Mouse (Mus musculus): Measurements from ENCODE around the gene Gmip. TPM values are rescaled to one million over a fixed set of nuclear protein-coding genes. Genes with fewer than 3 reads are reported as not detected.

Gmip gene
- polyA plus RNA-seq, 1 experiment from 2014 or later: 27.7 TPM

DNA sequence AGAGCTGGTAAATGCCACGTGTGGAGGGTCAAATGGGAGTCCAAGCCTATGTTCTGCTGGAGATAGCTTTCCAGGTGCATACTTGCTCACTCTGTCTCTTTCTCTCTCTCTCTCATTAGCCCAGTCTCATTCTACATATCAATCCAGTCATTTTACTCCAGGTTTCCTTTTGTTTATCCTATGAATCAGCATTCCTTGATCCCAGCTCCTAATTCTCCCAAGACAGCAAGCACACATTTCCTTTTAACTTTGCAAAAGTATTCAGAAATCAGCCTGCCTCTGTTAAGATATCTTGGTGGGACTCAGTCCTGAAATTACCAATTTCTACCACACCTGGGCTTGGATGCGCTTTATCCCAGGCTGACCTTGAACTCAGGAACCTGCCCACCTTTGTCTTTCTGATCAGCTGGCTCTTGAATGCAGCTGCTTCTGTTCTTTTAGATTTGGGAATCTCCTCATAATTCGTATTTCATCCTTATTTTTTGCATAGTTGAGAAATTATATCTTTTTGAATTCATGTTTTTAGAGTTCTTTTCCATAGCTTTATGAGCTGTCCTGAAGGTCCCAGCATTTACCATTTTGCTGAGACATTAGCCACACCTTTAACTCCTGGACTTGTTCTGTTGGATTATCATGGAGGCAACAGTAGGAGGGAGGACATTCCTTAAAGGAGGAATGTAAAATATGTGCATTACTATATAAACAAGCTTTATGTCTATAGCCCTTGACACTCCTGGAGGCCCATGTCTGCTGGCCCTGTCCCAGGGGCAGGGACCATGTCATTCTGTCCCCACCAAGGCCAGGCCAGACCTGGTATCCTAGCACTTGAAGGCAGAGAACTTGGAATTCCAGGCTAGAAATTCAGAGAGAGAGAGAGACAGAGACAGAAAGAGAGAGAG lies 38.9 kb downstream of the Gmip start:
- Histone ChIP-seq H3K4me2 (replicated peaks) (no peak overlapping the region), H3K4me3 (replicated peaks; ENCODE audit: low read length) (no peak overlapping the region), H3K27ac (no peak overlapping the region), H3K9ac (no peak overlapping the region), H3K4me1 (replicated peaks; ENCODE audit: control insufficient read depth, insufficient read depth, low read length) (no peaks in the 10 kb centered on the region), H3K9me3 (ENCODE audit: control insufficient read depth, low read length) (no peaks in the 10 kb centered on the region), H3K27me3 (ENCODE audit: control insufficient read depth, insufficient read depth, low read length) (no peaks in the 10 kb centered on the region), H3K36me3 (replicated peaks; ENCODE audit: control insufficient read depth, insufficient read depth) (no peaks in the 10 kb centered on the region; the same call in 1 of the 2 replicates)
- ATAC-seq (ENCODE audit: low FRiP score): no peak
- no peak for DNase-seq (ENCODE audit: low spot score)
- 83% methylated on average over 3 of the region's 3 CpGs for WGBS

DNA sequence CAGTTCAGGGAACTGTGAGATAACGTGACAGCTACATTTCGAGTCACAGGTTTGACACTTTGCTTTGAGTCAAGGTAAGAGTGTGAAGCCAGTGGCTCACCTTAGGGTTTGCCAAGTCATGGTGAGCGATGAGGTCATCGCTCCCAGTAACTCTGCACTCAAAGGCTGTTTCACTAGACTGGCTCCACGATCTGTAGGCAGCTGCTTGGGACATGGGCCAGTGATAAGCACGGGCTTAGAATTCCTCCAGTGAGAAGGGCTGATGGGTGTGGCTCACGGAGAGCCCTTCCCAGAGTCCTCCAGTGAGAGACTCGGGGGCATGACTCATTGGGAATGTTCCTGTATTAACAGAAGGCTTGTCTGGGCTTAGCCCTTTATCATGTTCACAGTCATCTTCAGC lies 40.5 kb downstream of the Gmip start:
- ATAC-seq (ENCODE audit: low FRiP score) (no peak), DNase-seq (ENCODE audit: low spot score) (no peak)
- 97% methylated on average over 8 of the region's 8 CpGs for WGBS
- H3K9ac ChIP-seq: no peak overlapping the region
- H3K27ac ChIP-seq: no peak overlapping the region
- H3K36me3 ChIP-seq (replicated peaks; ENCODE audit: control insufficient read depth, insufficient read depth): no peaks in the 10 kb centered on the region
- H3K4me1 ChIP-seq (replicated peaks; ENCODE audit: control insufficient read depth, insufficient read depth, low read length): no peaks in the 10 kb centered on the region
- H3K9me3 ChIP-seq (ENCODE audit: control insufficient read depth, low read length): no peaks in the 10 kb centered on the region
- no peak overlapping the region for H3K4me3 ChIP-seq (replicated peaks; ENCODE audit: low read length)
- no peak overlapping the region for H3K4me2 ChIP-seq (replicated peaks)
- H3K27me3 ChIP-seq (ENCODE audit: control insufficient read depth, insufficient read depth, low read length): no peaks in the 10 kb centered on the region

DNA sequence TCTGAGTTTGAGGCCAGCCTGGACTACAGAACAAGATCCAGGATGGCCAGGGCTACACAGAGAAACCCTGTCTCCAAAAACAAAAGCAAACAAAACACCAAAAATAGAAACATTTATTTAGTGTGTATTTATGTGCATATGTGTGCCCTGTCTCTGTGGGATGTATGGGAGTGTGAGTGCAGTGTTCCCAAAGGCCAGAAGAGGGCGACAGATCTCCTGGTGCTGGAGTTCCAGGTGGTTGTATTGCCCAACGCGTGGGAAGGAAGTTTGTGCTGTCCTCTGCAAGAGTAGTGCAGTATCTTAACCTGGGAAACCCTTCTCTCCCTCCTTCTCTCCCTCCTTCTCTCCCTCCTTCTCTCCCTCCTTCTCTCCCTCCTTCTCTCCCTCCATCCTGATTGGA lies 41.4 kb downstream of the Gmip start:
- H3K4me1 ChIP-seq (replicated peaks; ENCODE audit: control insufficient read depth, insufficient read depth, low read length): no peaks in the 10 kb centered on the region
- H3K27ac ChIP-seq: no peak overlapping the region
- no peak for DNase-seq (ENCODE audit: low spot score)
- H3K9ac ChIP-seq: no peak overlapping the region
- 43% methylated on average over 3 of the region's 3 CpGs for WGBS
- no peak for ATAC-seq (ENCODE audit: low FRiP score)
- H3K36me3 ChIP-seq (replicated peaks; ENCODE audit: control insufficient read depth, insufficient read depth): no peaks in the 10 kb centered on the region
- no peaks in the 10 kb centered on the region for H3K9me3 ChIP-seq (ENCODE audit: control insufficient read depth, low read length)
- H3K4me3 ChIP-seq (replicated peaks; ENCODE audit: low read length): no peak overlapping the region
- H3K4me2 ChIP-seq (replicated peaks): no peak overlapping the region
- H3K27me3 ChIP-seq (ENCODE audit: control insufficient read depth, insufficient read depth, low read length): no peaks in the 10 kb centered on the region

DNA sequence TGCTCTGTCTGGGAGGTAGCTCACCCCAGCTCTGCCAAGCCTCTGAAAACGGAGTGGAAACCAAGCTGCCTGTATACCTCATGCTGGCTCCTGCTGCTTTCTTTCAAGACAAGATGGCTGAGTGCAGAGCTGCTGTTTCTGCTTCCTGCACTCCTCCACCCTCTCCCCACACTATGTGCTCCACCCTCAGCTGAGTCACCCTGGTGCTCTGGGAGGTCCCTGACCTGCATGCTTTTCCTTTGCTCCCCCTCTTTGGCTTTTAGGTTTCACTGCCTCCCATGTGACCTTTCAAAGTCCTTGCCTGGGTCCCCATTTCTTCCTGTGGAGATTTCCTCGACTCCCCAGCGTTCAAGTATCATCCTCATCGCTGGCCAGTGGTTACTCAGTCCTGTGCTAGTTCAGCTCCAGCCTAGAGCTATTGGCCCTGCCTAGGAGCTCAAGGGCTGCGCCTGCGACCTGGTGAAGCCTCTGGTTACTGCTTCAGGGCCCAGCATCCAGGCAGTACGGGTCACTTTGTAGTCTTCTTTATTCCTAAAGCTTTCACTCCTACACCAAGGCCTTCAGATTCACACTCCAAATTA lies 42.5 kb downstream of the Gmip start:
- Histone ChIP-seq H3K4me2 (replicated peaks) (no peak overlapping the region), H3K36me3 (replicated peaks; ENCODE audit: control insufficient read depth, insufficient read depth) (no peaks in the 10 kb centered on the region), H3K9ac (no peak overlapping the region), H3K4me3 (replicated peaks; ENCODE audit: low read length) (no peak overlapping the region), H3K27me3 (ENCODE audit: control insufficient read depth, insufficient read depth, low read length) (no peaks in the 10 kb centered on the region), H3K4me1 (replicated peaks; ENCODE audit: control insufficient read depth, insufficient read depth, low read length) (no peaks in the 10 kb centered on the region), H3K27ac (no peak overlapping the region), H3K9me3 (ENCODE audit: control insufficient read depth, low read length) (no peaks in the 10 kb centered on the region)
- no peak for DNase-seq (ENCODE audit: low spot score)
- 88% methylated on average over 7 of the region's 7 CpGs for WGBS
- no peak for ATAC-seq (ENCODE audit: low FRiP score)

DNA sequence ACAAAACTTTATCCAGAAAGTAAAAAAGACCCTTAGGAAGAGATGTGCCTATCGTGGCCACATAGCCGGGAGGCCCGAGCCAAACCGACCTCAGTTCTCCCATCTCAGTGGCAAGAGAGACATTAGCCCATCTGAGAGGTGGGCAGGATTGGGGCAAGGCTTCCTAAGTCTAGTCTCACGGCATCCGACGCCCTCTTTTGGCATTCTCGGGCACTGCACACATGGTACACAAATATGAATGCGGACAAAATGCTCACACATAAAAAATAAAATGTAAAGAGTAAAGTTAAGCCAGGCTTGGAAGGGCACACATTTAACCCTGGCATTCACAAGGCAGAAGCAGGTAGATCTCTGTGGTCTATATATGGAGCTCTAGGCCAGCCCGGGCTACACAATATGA lies 45.4 kb downstream of the Gmip start:
- Histone ChIP-seq H3K9me3 (ENCODE audit: control insufficient read depth, low read length) (no peaks in the 10 kb centered on the region), H3K9ac (no peak overlapping the region), H3K4me1 (replicated peaks; ENCODE audit: control insufficient read depth, insufficient read depth, low read length) (no peaks in the 10 kb centered on the region), H3K4me2 (replicated peaks) (no peak overlapping the region), H3K36me3 (replicated peaks; ENCODE audit: control insufficient read depth, insufficient read depth) (0 out of 2 replicates have a peak, but pooled peaks cover under 1% of the 10 kb centered on the region), H3K4me3 (replicated peaks; ENCODE audit: low read length) (no peak overlapping the region), H3K27me3 (ENCODE audit: control insufficient read depth, insufficient read depth, low read length) (no peaks in the 10 kb centered on the region), H3K27ac (no peak overlapping the region)
- ATAC-seq (ENCODE audit: low FRiP score) (no peak), DNase-seq (ENCODE audit: low spot score) (no peak)
- WGBS: 94% methylated on average over 10 of the region's 10 CpGs

DNA sequence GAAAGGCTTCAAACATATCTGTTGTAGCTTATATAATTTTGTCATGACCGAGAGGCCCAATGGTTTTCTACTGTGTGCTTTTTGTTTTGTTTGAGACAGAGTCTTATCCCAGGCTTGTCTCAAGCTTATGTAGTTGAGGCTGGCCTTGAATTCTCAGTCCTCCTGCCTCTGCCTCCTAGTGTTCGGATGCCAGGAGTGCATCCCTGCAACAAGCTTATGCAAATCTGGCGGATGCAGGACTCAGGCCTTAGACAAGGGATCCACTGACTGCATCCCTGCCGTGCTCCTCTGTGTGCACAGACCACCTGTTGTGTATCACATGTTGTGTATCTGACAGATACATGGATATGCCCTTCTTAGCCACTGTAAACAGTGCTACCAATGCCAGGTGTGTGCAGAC lies 52.3 kb downstream of the Gmip start:
- no peak overlapping the region for H3K4me2 ChIP-seq (replicated peaks)
- H3K9ac ChIP-seq: no peak overlapping the region
- WGBS: 58% methylated on average over 4 of the region's 4 CpGs
- H3K9me3 ChIP-seq (ENCODE audit: control insufficient read depth, low read length): no peaks in the 10 kb centered on the region
- H3K4me3 ChIP-seq (replicated peaks; ENCODE audit: low read length): no peak overlapping the region
- H3K27ac ChIP-seq: no peak overlapping the region
- DNase-seq (ENCODE audit: low spot score) (no peak), ATAC-seq (ENCODE audit: low FRiP score) (no peak)
- H3K27me3 ChIP-seq (ENCODE audit: control insufficient read depth, insufficient read depth, low read length): no peaks in the 10 kb centered on the region
- no peaks in the 10 kb centered on the region for H3K4me1 ChIP-seq (replicated peaks; ENCODE audit: control insufficient read depth, insufficient read depth, low read length)
- H3K36me3 ChIP-seq (replicated peaks; ENCODE audit: control insufficient read depth, insufficient read depth): peaks cover 33% of the 10 kb centered on the region; the same call in 1 of the 2 replicates

DNA sequence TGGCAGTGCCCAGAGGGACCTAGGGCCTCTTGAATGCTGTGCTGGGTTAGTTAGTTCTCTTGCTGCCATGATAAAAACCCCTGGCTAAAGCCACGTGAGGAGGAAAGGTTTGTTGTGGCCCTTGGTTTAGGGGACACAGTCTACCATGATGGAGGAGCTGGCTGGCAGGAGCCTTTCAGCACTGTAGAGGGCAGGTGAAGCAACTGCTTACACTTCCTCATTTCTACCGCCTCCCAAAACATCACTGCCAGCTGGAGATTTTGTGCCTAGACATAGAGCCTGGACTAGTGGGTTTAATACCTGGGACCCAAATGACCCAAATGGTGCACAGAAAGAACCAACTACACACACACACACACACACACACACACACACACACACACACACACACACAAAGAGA lies 52.8 kb downstream of the Gmip start:
- Histone ChIP-seq H3K27me3 (ENCODE audit: control insufficient read depth, insufficient read depth, low read length) (no peaks in the 10 kb centered on the region), H3K4me3 (replicated peaks; ENCODE audit: low read length) (no peak overlapping the region), H3K4me1 (replicated peaks; ENCODE audit: control insufficient read depth, insufficient read depth, low read length) (no peaks in the 10 kb centered on the region), H3K4me2 (replicated peaks) (no peak overlapping the region), H3K9ac (no peak overlapping the region), H3K9me3 (ENCODE audit: control insufficient read depth, low read length) (no peaks in the 10 kb centered on the region), H3K36me3 (replicated peaks; ENCODE audit: control insufficient read depth, insufficient read depth) (peaks cover 33% of the 10 kb centered on the region; the same call in 1 of the 2 replicates), H3K27ac (no peak overlapping the region)
- 74% methylated on average over 2 of the region's 2 CpGs for WGBS
- DNase-seq (ENCODE audit: low spot score) (no peak), ATAC-seq (ENCODE audit: low FRiP score) (no peak)

DNA sequence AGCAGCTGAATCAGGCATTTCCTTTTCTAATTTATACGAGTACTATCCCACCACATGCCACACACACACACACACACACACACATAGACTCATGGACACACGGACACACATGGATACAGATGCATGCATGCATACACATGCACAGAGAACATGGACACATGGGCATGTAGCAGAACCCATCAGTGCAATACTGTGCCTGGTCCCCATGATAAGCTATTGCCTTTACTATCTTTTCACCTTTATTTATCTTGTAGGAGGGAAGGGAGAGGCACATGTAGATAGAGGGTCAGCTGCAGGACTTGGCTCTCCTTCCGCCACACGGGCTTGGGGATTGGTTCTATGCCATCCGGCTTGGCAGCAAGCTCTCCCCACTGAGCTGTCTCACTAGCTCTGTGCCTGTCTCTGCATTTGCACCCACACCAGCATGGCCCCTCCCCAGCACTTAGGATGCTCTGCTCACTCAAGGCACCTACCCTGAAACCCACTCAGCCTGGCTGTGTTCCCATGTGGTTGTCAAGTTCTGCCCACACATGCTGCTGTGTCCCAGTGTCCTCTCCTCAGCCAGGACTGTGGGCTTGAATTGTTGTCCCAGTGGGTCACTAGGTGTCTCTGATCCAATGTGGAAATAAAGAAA lies 55.0 kb downstream of the Gmip start:
- no peaks in the 10 kb centered on the region for H3K27me3 ChIP-seq (ENCODE audit: control insufficient read depth, insufficient read depth, low read length)
- no peak overlapping the region for H3K27ac ChIP-seq
- WGBS: 91% methylated on average over 5 of the region's 5 CpGs
- ATAC-seq (ENCODE audit: low FRiP score): no peak
- no peak overlapping the region for H3K4me3 ChIP-seq (replicated peaks; ENCODE audit: low read length)
- peaks cover 33% of the 10 kb centered on the region; the same call in 1 of the 2 replicates for H3K36me3 ChIP-seq (replicated peaks; ENCODE audit: control insufficient read depth, insufficient read depth)
- no peak overlapping the region for H3K4me2 ChIP-seq (replicated peaks)
- H3K9ac ChIP-seq: no peak overlapping the region
- H3K4me1 ChIP-seq (replicated peaks; ENCODE audit: control insufficient read depth, insufficient read depth, low read length): no peaks in the 10 kb centered on the region
- no peak for DNase-seq (ENCODE audit: low spot score)
- no peaks in the 10 kb centered on the region for H3K9me3 ChIP-seq (ENCODE audit: control insufficient read depth, low read length)

DNA sequence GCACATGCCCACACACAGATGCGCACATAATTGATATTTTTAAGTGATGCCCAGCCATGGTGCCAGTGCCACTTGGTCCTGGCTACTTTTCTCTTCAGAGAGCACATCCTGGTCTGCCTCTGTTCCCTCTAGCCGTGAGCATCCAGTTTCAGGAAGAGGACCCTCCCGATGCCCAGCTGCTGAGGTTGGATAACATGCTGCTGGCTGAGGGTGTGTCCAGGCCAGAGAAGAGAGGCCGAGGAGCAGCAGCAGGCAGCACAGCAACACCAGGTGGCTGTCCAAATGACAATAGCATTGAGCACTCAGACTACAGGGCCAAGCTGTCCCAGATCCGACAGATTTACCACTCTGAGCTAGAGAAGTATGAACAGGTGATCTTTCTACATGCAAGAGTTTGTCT lies 55.7 kb downstream of the Gmip start:
- Histone ChIP-seq H3K36me3 (replicated peaks; ENCODE audit: control insufficient read depth, insufficient read depth) (peaks cover 29% of the 10 kb centered on the region; the same call in 1 of the 2 replicates), H3K9ac (no peak overlapping the region), H3K9me3 (ENCODE audit: control insufficient read depth, low read length) (no peaks in the 10 kb centered on the region), H3K27ac (no peak overlapping the region), H3K4me2 (replicated peaks) (no peak overlapping the region), H3K4me3 (replicated peaks; ENCODE audit: low read length) (no peak overlapping the region), H3K4me1 (replicated peaks; ENCODE audit: control insufficient read depth, insufficient read depth, low read length) (no peaks in the 10 kb centered on the region), H3K27me3 (ENCODE audit: control insufficient read depth, insufficient read depth, low read length) (no peaks in the 10 kb centered on the region)
- WGBS: 79% methylated on average over 5 of the region's 5 CpGs
- ATAC-seq (ENCODE audit: low FRiP score) (no peak), DNase-seq (ENCODE audit: low spot score) (no peak)
